Mouse (Mus musculus): ENCODE measurements around the gene Copg2.

Gene Copg2

GRCm38 (mm10) chr6:30896195-30896985 is at the start of gene Copg2:
TSS of gene Copg2 (minus strand) at chr6:30896794.
- peak; percentile 92 to 95 for DNase-seq (ENCODE audit: low spot score in 2 of 2)

GRCm38 (mm10) chr6:30939264-30939663 is 42.7 kb upstream of the Copg2 start:
- no peak for DNase-seq (ENCODE audit: low spot score in 2 of 2)

- DNase-seq (ENCODE audit: low spot score in 2 of 2) = no peak
These were observed 26.2 kb upstream of the Copg2 start for GRCm38 (mm10) chr6:30922821-30923220.

GRCm38 (mm10) chr6:30921826-30922225 is 25.2 kb upstream of the Copg2 start:
- no peak for DNase-seq (ENCODE audit: low spot score in 2 of 2)

GRCm38 (mm10) chr6:30920834-30921675 is 24.5 kb upstream of the Copg2 start:
- no peak for DNase-seq (ENCODE audit: low spot score in 2 of 2)

- DNase-seq (ENCODE audit: low spot score in 2 of 2) = no peak
These were observed 18.9 kb upstream of the Copg2 start, which contains the start of gene Tsga13 for GRCm38 (mm10) chr6:30915473-30915872. TSS of gene Tsga13 (minus strand) at chr6:30915573.

- DNase-seq (ENCODE audit: low spot score in 2 of 2) = no peak
These were observed 11.4 kb upstream of the Copg2 start for GRCm38 (mm10) chr6:30907970-30908369.

GRCm38 (mm10) chr6:30904911-30905310 is 8.3 kb upstream of the Copg2 start:
- no peak for DNase-seq (ENCODE audit: low spot score in 2 of 2)

GRCm38 (mm10) chr6:30904033-30904432 is 7.4 kb upstream of the Copg2 start:
- no peak for DNase-seq (ENCODE audit: low spot score in 2 of 2)

GRCm38 (mm10) chr6:30897520-30897919 is 926 bp upstream of the Copg2 start:
- no peak for DNase-seq (ENCODE audit: low spot score in 2 of 2)

- no peak for DNase-seq (ENCODE audit: low spot score in 2 of 2)
These were observed 363 bp upstream of the Copg2 start for GRCm38 (mm10) chr6:30896986-30897327.

- no peak for DNase-seq (ENCODE audit: low spot score in 2 of 2)
These were observed 787 bp downstream of the Copg2 start for GRCm38 (mm10) chr6:30895819-30896194.

GRCm38 (mm10) chr6:30893081-30893480 is 3.5 kb downstream of the Copg2 start:
- peak in 1 of 2 experiments; percentile 21 for DNase-seq (ENCODE audit: low spot score in 2 of 2)

GRCm38 (mm10) chr6:30891761-30892160 is 4.8 kb downstream of the Copg2 start:
- DNase-seq (ENCODE audit: low spot score in 2 of 2) = no peak

GRCm38 (mm10) chr6:30884856-30885255 is 11.7 kb downstream of the Copg2 start:
- no peak for DNase-seq (ENCODE audit: low spot score in 2 of 2)

GRCm38 (mm10) chr6:30883491-30883890 is 13.1 kb downstream of the Copg2 start:
- no peak for DNase-seq (ENCODE audit: low spot score in 2 of 2)

- no peak for DNase-seq (ENCODE audit: low spot score in 2 of 2)
These were observed 19.9 kb downstream of the Copg2 start for GRCm38 (mm10) chr6:30876661-30877060.

GRCm38 (mm10) chr6:30866501-30866900 is 30.1 kb downstream of the Copg2 start:
- DNase-seq (ENCODE audit: low spot score in 2 of 2) = no peak

GRCm38 (mm10) chr6:30865031-30865678 is 31.4 kb downstream of the Copg2 start:
- no peak for DNase-seq (ENCODE audit: low spot score in 2 of 2)

GRCm38 (mm10) chr6:30855956-30856355 is 40.6 kb downstream of the Copg2 start:
- DNase-seq (ENCODE audit: low spot score in 2 of 2) = no peak

GRCm38 (mm10) chr6:30855205-30855604 is 41.4 kb downstream of the Copg2 start:
- no peak for DNase-seq (ENCODE audit: low spot score in 2 of 2)

- no peak for DNase-seq (ENCODE audit: low spot score in 2 of 2)
These were observed 46.8 kb downstream of the Copg2 start for GRCm38 (mm10) chr6:30849818-30850217.
